Mouse (Mus musculus) brain, embryonic 14.5 days (tissue): Measurements from ENCODE around the gene Clec2g.

Experiments
- CTCF ChIP-seq: fragments of 200-500 bp; IDR thresholded peaks from 2 replicates; pipeline ENCODE4 v1.5.1; 2012; ENCODE audit warnings: inconsistent platforms, mild to moderate bottlenecking, moderate library complexity, borderline replicate concordance; ENCODE audit not compliant: insufficient read depth, insufficient read length; ENCODE audit errors: extremely low read depth
- POLR2A ChIP-seq: fragments of 200-500 bp; IDR thresholded peaks from 2 replicates; pipeline ENCODE4 v1.6.1; 2012; ENCODE audit warnings: mild to moderate bottlenecking, inconsistent platforms, borderline replicate concordance; ENCODE audit not compliant: poor library complexity, insufficient read depth, insufficient read length, severe bottlenecking; ENCODE audit errors: extremely low read depth

- TF ChIP-seq CTCF = no peak
- TF ChIP-seq POLR2A = no peak
Observed at GRCm38 (mm10) chr6:128968463-128968862, 34.3 kb downstream of the Clec2g start.
